Mouse (Mus musculus): ENCODE data around the gene Atl2. TPM values are rescaled to one million over a fixed set of nuclear protein-coding genes. Genes with fewer than 3 reads are reported as not detected.

The Atl2 gene
- polyA plus RNA-seq, 1 experiment = 10.7 TPM

GRCm38 (mm10) chr17:79925865-79926421 lies 30.0 kb upstream of the Atl2 start:
- WGBS = 70% methylated on average over 11 of the region's 11 CpGs
- TF ChIP-seq CTCF (IDR thresholded peaks at IDR 0.05; ENCODE audit: insufficient read depth, low read length) (no peak), POLR2A (IDR thresholded peaks at IDR 0.05; ENCODE audit: borderline replicate concordance, extremely low read depth, low read depth, low read length) (no peak)
- no peak overlapping the region for H3K4me3 ChIP-seq (replicated peaks; ENCODE audit: extremely low read depth, low read depth, low read length)
- no peaks in the 10 kb centered on the region for H3K4me1 ChIP-seq (ENCODE audit: control insufficient read depth, insufficient read depth, low read length)
- DNase-seq = no peak

- 67% methylated on average over 2 of the region's 2 CpGs for WGBS
- DNase-seq = no peak
- Histone ChIP-seq H3K4me1 (ENCODE audit: control insufficient read depth, insufficient read depth, low read length) (0 out of 2 replicates have a peak, but pooled peaks cover 2% of the 10 kb centered on the region), H3K4me3 (replicated peaks; ENCODE audit: extremely low read depth, low read depth, low read length) (no peak overlapping the region)
- TF ChIP-seq CTCF (IDR thresholded peaks at IDR 0.05; ENCODE audit: insufficient read depth, low read length) (no peak), POLR2A (IDR thresholded peaks at IDR 0.05; ENCODE audit: borderline replicate concordance, extremely low read depth, low read depth, low read length) (no peak)
Observed at GRCm38 (mm10) chr17:79920355-79920754, 24.4 kb upstream of the Atl2 start.

GRCm38 (mm10) chr17:79919566-79920350 lies 23.8 kb upstream of the Atl2 start:
- Histone ChIP-seq H3K4me1 (ENCODE audit: control insufficient read depth, insufficient read depth, low read length) (0 out of 2 replicates have a peak, but pooled peaks cover 2% of the 10 kb centered on the region), H3K4me3 (replicated peaks; ENCODE audit: extremely low read depth, low read depth, low read length) (no peak overlapping the region)
- DNase-seq = peak; percentile 29
- 50% methylated on average over 15 of the region's 15 CpGs for WGBS
- TF ChIP-seq POLR2A (IDR thresholded peaks at IDR 0.05; ENCODE audit: borderline replicate concordance, extremely low read depth, low read depth, low read length) = no peak

- TF ChIP-seq POLR2A (IDR thresholded peaks at IDR 0.05; ENCODE audit: borderline replicate concordance, extremely low read depth, low read depth, low read length) (no peak), CTCF (IDR thresholded peaks at IDR 0.05; ENCODE audit: insufficient read depth, low read length) (no peak)
- Histone ChIP-seq H3K4me3 (replicated peaks; ENCODE audit: extremely low read depth, low read depth, low read length) (no peak overlapping the region), H3K4me1 (ENCODE audit: control insufficient read depth, insufficient read depth, low read length) (0 out of 2 replicates have a peak, but pooled peaks cover 2% of the 10 kb centered on the region)
- 27% methylated on average over 9 of the region's 9 CpGs for WGBS
- DNase-seq = peak; percentile 22
Observed at GRCm38 (mm10) chr17:79918484-79919004, 22.6 kb upstream of the Atl2 start.

GRCm38 (mm10) chr17:79916996-79917395 lies 21.1 kb upstream of the Atl2 start:
- no peak for DNase-seq
- Histone ChIP-seq H3K4me3 (replicated peaks; ENCODE audit: extremely low read depth, low read depth, low read length) (no peak overlapping the region), H3K4me1 (ENCODE audit: control insufficient read depth, insufficient read depth, low read length) (0 out of 2 replicates have a peak, but pooled peaks cover 2% of the 10 kb centered on the region)
- TF ChIP-seq CTCF (IDR thresholded peaks at IDR 0.05; ENCODE audit: insufficient read depth, low read length) = no peak
- no peak for TF ChIP-seq POLR2A (IDR thresholded peaks at IDR 0.05; ENCODE audit: borderline replicate concordance, extremely low read depth, low read depth, low read length)
- 60% methylated on average over 9 of the region's 9 CpGs for WGBS

- 67% methylated on average over 2 of the region's 2 CpGs for WGBS
- TF ChIP-seq POLR2A (IDR thresholded peaks at IDR 0.05; ENCODE audit: borderline replicate concordance, extremely low read depth, low read depth, low read length) (no peak), CTCF (IDR thresholded peaks at IDR 0.05; ENCODE audit: insufficient read depth, low read length) (no peak)
- Histone ChIP-seq H3K4me3 (replicated peaks; ENCODE audit: extremely low read depth, low read depth, low read length) (no peak overlapping the region), H3K4me1 (ENCODE audit: control insufficient read depth, insufficient read depth, low read length) (no peaks in the 10 kb centered on the region)
- no peak for DNase-seq
Observed at GRCm38 (mm10) chr17:79912174-79912573, 16.3 kb upstream of the Atl2 start.

GRCm38 (mm10) chr17:79911718-79912117 lies 15.8 kb upstream of the Atl2 start:
- H3K4me3 ChIP-seq (replicated peaks; ENCODE audit: extremely low read depth, low read depth, low read length) = no peak overlapping the region
- H3K4me1 ChIP-seq (ENCODE audit: control insufficient read depth, insufficient read depth, low read length) = no peaks in the 10 kb centered on the region
- no peak for DNase-seq
- WGBS = 66% methylated on average over 3 of the region's 3 CpGs
- no peak for TF ChIP-seq POLR2A (IDR thresholded peaks at IDR 0.05; ENCODE audit: borderline replicate concordance, extremely low read depth, low read depth, low read length)
- no peak for TF ChIP-seq CTCF (IDR thresholded peaks at IDR 0.05; ENCODE audit: insufficient read depth, low read length)

- WGBS = 78% methylated on average over 12 of the region's 12 CpGs
- no peak for DNase-seq
- H3K4me3 ChIP-seq (replicated peaks; ENCODE audit: extremely low read depth, low read depth, low read length) = no peak overlapping the region
- TF ChIP-seq CTCF (IDR thresholded peaks at IDR 0.05; ENCODE audit: insufficient read depth, low read length) = no peak
- TF ChIP-seq POLR2A (IDR thresholded peaks at IDR 0.05; ENCODE audit: borderline replicate concordance, extremely low read depth, low read depth, low read length) = no peak
- no peaks in the 10 kb centered on the region for H3K4me1 ChIP-seq (ENCODE audit: control insufficient read depth, insufficient read depth, low read length)
Observed at GRCm38 (mm10) chr17:79909571-79909970, 13.6 kb upstream of the Atl2 start.

GRCm38 (mm10) chr17:79907698-79908097 lies 11.8 kb upstream of the Atl2 start:
- DNase-seq = no peak
- no peak overlapping the region for H3K4me3 ChIP-seq (replicated peaks; ENCODE audit: extremely low read depth, low read depth, low read length)
- TF ChIP-seq CTCF (IDR thresholded peaks at IDR 0.05; ENCODE audit: insufficient read depth, low read length) (no peak), POLR2A (IDR thresholded peaks at IDR 0.05; ENCODE audit: borderline replicate concordance, extremely low read depth, low read depth, low read length) (no peak)
- no peaks in the 10 kb centered on the region for H3K4me1 ChIP-seq (ENCODE audit: control insufficient read depth, insufficient read depth, low read length)
- WGBS = 66% methylated on average over 4 of the region's 4 CpGs

All from lung, adult 2 months (tissue).